Mouse (Mus musculus): Measurements from ENCODE around the gene Gbx2.
A peak's percentile ranks its signal among the peaks of the same experiment; 100 is the strongest.

Gene Gbx2

GRCm38 (mm10) chr1:89931120-89931519 is at the start of gene Gbx2:
TSS of gene Gbx2 (minus strand) at chr1:89931179.
- peak; percentile 65 to 76 for DNase-seq

GRCm38 (mm10) chr1:89977261-89977660 is 46.3 kb upstream of the Gbx2 start:
- no peak for DNase-seq

- no peak for DNase-seq
Observed at GRCm38 (mm10) chr1:89976411-89976810, 45.4 kb upstream of the Gbx2 start.

- no peak for DNase-seq
Observed at GRCm38 (mm10) chr1:89974541-89974940, 43.6 kb upstream of the Gbx2 start.

GRCm38 (mm10) chr1:89971848-89972247 is 40.9 kb upstream of the Gbx2 start:
- DNase-seq: no peak

GRCm38 (mm10) chr1:89969714-89970110 is 38.7 kb upstream of the Gbx2 start:
- no peak for DNase-seq

GRCm38 (mm10) chr1:89969072-89969713 is 38.2 kb upstream of the Gbx2 start:
- peak; percentile 50 to 52 for DNase-seq

GRCm38 (mm10) chr1:89968111-89968851 is 37.3 kb upstream of the Gbx2 start:
- DNase-seq: peak; percentile 82 to 84

- peak in 1 of 2 experiments; percentile 28 for DNase-seq
Observed at GRCm38 (mm10) chr1:89967585-89967984, 36.6 kb upstream of the Gbx2 start.

- no peak for DNase-seq
Observed at GRCm38 (mm10) chr1:89964426-89964825, 33.4 kb upstream of the Gbx2 start.

- DNase-seq: no peak
Observed at GRCm38 (mm10) chr1:89963296-89963695, 32.3 kb upstream of the Gbx2 start.

GRCm38 (mm10) chr1:89962092-89962491 is 31.1 kb upstream of the Gbx2 start:
- no peak for DNase-seq

- DNase-seq: no peak
Observed at GRCm38 (mm10) chr1:89959393-89959792, 28.4 kb upstream of the Gbx2 start.

GRCm38 (mm10) chr1:89943202-89943601 is 12.2 kb upstream of the Gbx2 start:
- peak; percentile 91 to 93 for DNase-seq

GRCm38 (mm10) chr1:89942395-89942976 is 11.5 kb upstream of the Gbx2 start:
- DNase-seq: no peak

- peak; percentile 56 to 63 for DNase-seq
Observed at GRCm38 (mm10) chr1:89941701-89942381, 10.9 kb upstream of the Gbx2 start.

GRCm38 (mm10) chr1:89940961-89941524 is 10.1 kb upstream of the Gbx2 start:
- DNase-seq: no peak

GRCm38 (mm10) chr1:89939981-89940726 is 9.2 kb upstream of the Gbx2 start:
- DNase-seq: peak; percentile 84 to 87

- no peak for DNase-seq
Observed at GRCm38 (mm10) chr1:89939596-89939960, 8.6 kb upstream of the Gbx2 start.

- DNase-seq: peak in 1 of 2 experiments; percentile 6
Observed at GRCm38 (mm10) chr1:89938884-89939595, 8.1 kb upstream of the Gbx2 start.

GRCm38 (mm10) chr1:89935493-89936348 is 4.7 kb upstream of the Gbx2 start:
- DNase-seq: no peak

Data from cerebellum, postnatal 10 days (tissue).